Mouse (Mus musculus) common myeloid progenitor, adult 5-6 weeks (primary cell): Measurements from ENCODE around the gene Aatk. TPM values are rescaled to one million over a fixed set of nuclear protein-coding genes. Genes with fewer than 3 reads are reported as not detected.

Experiments
- ATAC-seq: replicated peaks from 2 replicates; pipeline ENCODE4 v1.8.0; 2016; ENCODE audit warnings: low read depth, mild to moderate bottlenecking, moderate TSS enrichment, inconsistent platforms; ENCODE audit not compliant: poor library complexity, severe bottlenecking
- total RNA-seq: library from RNA; stranded (forward); fragments of 200-1000, 187-1606 nt; gene quantifications from 2 replicates; pipeline ENCODE4 v1.2.3, GENCODE M21; 2017

Aatk gene
- total RNA-seq, 1 experiment from 2014 or later: 2.6 TPM

- no peak for ATAC-seq
These were observed 79.1 kb downstream of the Aatk start for GRCm38 (mm10) chr11:119967892-119968291.

DNA sequence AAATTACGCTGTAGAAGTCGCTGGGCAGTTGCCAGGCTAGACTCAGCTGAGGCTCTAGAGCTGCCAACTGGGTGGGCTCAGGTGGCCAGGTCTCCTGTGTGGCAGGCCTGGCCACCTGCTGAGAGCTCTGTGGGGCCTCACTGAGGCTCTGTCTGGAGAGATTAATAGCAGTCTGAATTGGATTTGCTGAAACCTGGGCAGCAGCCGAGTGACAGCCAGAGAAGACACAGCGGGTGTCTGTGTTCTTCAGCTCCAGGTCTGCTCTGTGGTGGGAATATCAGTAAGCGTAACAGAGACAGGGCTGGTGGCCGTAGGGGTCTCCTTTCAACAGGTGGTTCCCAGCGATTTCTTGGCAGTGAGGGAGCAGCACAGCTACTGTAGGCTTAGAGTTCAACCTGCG lies 79.6 kb downstream of the Aatk start:
- ATAC-seq: no peak

GRCm38 (mm10) chr11:119966294-119966693 lies 80.7 kb downstream of the Aatk start:
- ATAC-seq: no peak

GRCm38 (mm10) chr11:119965053-119965452 lies 81.9 kb downstream of the Aatk start:
- ATAC-seq: no peak

- ATAC-seq: no peak
These were observed 85.5 kb downstream of the Aatk start for GRCm38 (mm10) chr11:119961511-119961910.

DNA sequence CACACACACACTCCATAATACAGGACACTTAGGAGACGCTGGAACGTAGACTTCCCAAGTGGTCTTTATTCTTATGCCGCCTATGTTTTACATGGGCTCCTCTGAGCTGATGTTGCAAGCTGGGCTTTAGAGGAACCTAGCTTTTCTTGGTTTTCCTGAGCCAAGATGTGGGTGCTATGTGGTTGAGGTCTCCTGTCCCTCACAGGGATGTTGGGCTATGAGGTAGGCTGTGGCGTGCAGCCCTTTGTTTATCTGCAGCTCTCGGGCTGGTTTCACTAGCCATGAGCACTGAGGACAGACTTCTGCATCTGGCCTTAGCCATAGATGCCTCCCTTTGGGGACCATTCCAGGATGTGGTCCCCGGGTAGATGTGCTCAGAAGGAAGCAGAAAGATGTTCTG lies 86.3 kb downstream of the Aatk start:
- ATAC-seq: peak; percentile 85

DNA sequence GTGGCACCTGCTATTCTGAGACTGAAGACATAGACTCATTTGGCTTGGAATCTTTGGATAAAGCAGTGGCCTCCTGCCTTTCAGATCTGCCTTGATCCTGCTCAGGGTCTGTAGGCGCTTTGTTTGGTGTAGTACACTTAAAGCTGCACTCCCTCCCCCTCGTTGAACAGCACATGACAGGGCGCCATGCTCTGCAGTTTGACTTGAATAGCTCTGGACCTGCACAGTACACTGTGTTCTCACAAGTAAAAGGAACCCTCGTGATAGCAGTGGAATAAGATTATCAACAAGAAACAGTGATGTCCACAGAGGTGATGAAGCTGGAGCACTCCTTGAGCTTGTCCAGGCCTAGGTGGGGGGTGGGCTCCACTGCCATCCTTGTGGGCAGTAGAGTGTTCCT lies 87.3 kb downstream of the Aatk start:
- no peak for ATAC-seq

DNA sequence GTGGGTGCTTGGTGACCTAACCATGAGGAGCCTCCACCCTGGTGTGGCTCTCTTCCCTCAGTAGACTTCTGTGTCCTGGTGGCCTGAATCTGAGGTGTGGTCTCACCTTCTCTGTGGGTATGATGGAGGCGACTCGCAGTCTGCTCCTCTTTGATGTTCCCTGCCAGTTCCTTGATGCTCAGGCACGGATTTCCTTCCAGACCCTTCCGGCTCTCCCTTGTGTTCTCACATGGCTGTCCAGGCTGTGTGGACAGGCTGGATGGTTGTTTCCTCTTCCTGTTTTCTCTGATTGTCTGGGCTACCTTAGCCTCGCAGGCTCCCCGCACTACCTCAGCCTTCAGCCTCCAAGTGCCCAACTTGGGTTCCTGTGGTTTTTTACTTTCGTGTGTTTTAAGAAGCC lies 88.1 kb downstream of the Aatk start:
- ATAC-seq: no peak

Other genes starting within 250 kb of the Aatk start
- 26.9 and 37.8 TPM in 2 replicates for gene Chmp6, start 133.7 kb downstream of the Aatk start, total RNA-seq
- gene Baiap2, start 104.4 kb downstream of the Aatk start, total RNA-seq: 6.0 and 6.3 TPM in 2 replicates
- 31.4 and 34.0 TPM in 2 replicates for gene Cep131, start 39.7 kb upstream of the Aatk start, total RNA-seq
- gene Tepsin, start 51.6 kb upstream of the Aatk start, total RNA-seq: 5.3 and 7.9 TPM in 2 replicates
- 15.7 and 21.7 TPM in 2 replicates for gene Ndufaf8, start 51.8 kb upstream of the Aatk start, total RNA-seq
- 49.5 and 55.3 TPM in 2 replicates for gene Slc38a10, start 104.2 kb upstream of the Aatk start, total RNA-seq
- 6.1 and 13.2 TPM in 2 replicates for gene Bahcc1, start 185.8 kb upstream of the Aatk start, total RNA-seq